Mouse (Mus musculus) right cerebral cortex, postnatal 36 days (tissue): ENCODE data around the gene Sucla2.
"Not testable (repeated sequence)": the region's sequence is repeated elsewhere in the genome, so short reads cannot be mapped to it uniquely, and the experiment has no call there.

ENCODE experiments used
- DNase-seq, 2 experiments: peaks; one replicate each; pipeline ENCODE4 v3.0.0; 2022; ENCODE audit warnings: low spot score in 2 of 2, mixed read lengths in 1 of 2

Sucla2 gene

DNA sequence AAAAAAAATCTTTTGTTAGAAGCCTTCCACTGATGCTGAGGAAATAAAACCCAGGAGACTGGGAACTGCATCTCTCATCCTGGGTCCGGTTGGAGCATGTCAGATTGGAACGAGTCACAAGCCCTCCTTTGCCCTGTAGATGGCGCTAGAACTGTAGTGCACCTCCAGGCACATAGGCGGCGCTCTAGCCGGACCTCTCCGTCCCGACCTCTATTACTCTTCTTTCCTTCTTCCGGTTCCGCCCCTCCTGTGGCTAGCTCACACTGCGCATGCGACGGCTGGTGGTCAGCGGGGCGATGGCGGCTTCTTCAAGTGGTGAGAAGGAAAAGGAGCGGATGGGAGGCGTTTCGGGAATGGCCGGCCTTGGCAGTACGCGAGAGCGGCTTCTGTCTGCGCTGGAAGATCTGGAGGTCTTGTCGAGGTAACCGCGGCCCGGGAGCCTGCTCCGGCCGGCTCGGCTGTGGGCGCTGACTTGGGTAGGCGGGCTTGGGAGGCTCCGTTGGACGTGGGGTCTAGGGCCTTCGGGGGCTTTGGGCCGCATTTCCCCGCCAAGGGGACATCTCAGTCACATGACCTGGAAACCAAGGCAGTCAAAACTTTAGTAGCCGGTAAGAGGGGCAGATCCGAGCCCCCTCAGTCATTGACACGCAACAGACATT lies 15.2 kb upstream of the Sucla2 start, which contains the start of gene Med4:
Gene Med4 (plus strand): TSS at position 261 of the 659 bp plus-strand sequence.
- peak; percentile 90 to 91 for DNase-seq

DNA sequence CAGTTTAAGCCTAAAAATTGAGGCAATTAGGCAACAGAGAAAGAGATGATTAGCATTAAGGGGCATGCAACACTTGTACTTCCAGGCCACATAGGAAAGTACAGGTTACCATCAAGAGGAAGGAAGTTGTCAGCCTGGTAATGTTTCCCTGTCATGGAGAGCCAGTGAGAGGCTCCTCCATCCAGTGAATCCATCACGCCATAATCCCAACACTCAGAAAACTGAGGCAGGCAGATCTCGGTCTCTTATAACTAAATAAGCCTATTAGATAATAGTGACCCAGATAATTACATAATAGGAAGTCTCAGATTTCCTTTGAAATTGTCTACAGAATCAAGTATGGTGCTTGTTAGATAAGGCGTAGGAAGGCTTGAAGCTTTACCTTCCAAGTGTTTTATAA lies 983 bp upstream of the Sucla2 start:
- no peak for DNase-seq

DNA sequence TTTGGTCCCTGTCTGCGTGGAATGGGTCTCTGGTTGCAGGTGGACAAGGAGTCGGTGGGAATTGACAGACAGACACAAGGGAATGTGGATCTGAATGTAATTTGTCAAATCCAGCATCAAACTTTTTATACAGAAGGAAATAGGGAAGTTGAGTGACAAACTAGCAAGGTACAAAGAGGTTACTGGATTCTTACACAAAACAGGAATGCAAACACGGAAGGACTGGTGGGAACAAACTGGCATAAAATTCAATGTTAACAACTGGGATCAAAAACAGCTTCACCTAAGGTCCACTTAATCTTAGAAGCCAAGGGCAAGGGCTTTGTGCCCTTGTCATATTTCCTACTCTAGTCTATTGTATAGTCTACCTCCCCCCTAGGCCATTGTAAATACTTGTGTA lies 3.5 kb downstream of the Sucla2 start:
- not testable (repeated sequence) for DNase-seq

DNA sequence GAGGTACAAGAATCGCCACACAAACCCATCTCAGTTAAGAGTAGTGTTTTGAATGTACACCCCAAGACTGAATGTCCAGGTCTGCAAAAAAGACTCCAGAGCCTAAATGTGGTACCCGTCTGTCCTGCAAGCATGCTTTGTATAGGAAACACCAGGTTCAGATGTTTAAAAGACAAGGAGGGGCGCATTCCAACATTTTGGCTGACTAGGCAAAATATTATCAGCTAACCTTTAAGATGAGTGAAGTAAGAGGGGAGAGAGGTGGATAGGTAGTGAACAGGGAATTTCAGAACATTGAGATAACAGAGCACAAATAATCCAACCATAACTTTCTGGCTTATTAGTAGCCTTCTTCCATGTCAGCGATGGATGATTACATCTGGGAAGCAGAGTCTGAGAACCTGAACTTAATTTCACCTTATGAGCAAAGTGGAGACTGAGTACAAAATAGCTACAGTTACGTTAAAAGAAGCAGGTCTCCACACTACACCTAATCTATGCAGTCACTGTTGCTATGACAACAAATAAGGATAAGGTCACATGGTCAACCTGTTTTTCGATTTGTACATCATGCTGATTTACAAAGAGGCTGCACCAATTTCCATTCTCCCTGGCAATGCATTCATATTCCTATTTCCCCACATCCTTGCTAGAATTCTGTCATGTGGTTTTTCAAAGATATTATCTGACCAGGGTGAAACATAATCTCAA lies 8.8 kb downstream of the Sucla2 start:
- DNase-seq = no peak

DNA sequence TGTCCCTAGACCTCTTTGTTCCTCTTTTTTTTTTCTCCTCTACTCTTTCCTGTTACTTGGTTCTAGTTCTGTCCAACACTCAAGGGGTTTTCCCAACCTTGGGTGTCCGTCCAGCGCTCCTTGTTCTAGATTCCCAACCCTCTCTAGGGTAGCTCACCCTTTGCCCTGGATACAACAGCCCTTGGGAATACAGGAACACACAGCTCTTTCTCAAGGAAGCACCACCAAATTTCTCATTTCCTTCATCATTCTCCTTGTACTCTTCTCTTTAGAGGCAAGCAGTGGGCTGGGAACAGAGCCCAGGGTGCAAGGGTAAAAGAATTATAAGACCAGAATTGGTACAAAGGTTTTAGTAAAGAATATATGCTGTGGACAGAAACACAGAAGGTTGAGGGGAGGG lies 10.5 kb downstream of the Sucla2 start:
- no peak for DNase-seq

DNA sequence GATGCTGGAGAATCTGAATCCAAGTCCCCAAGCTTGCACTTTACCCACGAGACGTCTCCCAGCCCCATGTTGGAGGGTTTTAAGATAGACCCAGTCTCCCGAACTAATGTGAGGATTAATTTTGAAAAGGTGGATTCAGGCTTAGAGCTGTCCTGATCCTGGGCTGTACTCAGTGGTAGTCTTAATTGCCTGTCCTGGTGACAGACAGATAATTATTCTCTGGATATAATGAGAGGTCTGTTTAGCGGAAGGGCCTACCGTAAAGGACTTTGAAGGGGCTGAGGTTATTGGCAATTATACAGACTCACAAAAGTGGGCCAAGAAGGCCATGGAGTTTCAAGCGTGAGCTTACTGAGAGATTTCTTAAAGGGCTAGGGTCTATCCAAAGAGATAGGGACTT lies 18.7 kb downstream of the Sucla2 start:
- DNase-seq = no peak

DNA sequence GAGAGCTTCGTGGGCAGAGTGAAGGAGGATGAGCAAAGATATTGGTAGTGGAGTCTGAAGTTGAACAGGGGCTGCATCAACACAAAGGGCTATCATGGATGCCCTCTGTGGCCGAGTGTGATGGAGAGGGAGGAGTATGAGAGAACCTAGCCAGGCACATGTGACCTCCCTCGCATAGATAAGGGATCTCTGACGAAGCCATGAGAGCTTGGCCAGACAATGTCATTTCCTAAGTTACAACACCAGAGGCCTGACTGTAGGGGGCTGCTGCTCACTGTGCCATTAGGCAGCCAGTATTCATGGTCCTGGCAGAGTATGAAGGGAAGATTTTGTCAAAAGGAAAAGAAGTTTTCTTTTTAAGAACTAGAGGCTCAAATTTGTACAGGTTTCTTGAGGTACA lies 21.9 kb downstream of the Sucla2 start:
- no peak for DNase-seq

DNA sequence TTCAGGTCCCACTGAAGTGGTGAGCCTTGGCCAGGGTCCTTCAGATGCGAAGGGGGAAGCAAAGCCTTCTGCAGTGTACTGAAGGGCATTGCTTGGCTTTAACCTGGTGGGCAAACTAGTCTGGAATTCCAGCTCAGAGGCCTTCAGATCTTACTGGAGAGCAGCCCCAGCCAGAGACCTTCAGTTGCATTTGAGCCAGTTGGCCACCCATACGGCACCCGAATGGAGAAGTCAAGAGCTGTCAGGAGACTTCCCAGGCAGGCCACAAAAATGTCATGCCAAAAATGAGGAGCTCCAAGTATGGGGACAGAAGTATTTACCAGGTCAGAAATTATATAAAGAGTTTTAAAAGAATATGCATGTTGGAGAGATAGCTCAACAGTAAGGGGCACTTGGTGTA lies 22.9 kb downstream of the Sucla2 start, which contains the start of gene Nudt15:
Gene Nudt15 (minus strand): TSS at position 192 of the 400 bp plus-strand sequence.
- DNase-seq = no peak

DNA sequence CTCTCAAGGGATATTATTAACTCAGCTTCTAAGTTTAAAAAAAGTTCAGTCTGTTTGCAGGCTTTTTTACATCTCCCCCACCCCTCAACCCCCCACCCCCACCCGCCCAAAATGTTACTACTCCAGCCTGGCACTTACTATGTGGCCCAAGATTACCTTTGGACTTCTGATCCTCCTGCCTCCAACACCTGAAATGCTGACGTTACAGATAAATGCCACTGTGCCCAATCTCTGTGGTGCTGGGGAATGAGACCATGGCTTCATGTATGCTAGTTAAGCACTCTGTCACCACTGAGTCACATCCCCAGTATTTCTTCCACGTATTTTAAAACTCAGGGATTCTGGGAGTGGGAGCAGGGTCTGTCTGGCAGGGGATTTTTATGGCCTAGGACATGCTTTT lies 25.2 kb downstream of the Sucla2 start:
- no peak for DNase-seq

DNA sequence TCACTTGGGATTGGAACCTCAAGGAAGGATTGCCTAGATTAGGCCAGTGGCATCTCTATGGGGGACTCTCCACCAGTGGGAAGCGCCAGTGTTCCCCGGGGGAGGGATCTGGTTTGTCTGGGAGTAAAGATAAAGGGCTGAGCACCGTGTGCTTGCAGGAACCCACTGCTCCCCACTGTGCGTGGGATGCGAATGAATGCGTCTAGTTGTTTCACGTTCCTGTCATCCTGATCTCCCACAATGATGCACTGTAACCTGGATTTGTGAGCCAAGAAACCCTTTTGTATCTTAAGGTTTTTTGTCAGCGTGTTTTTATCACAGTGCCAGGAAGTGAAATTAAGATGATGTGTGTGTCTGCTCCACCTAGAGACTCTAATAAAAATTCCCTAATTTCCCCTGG lies 25.6 kb downstream of the Sucla2 start:
- peak in 1 of 2 experiments; percentile 7 for DNase-seq

DNA sequence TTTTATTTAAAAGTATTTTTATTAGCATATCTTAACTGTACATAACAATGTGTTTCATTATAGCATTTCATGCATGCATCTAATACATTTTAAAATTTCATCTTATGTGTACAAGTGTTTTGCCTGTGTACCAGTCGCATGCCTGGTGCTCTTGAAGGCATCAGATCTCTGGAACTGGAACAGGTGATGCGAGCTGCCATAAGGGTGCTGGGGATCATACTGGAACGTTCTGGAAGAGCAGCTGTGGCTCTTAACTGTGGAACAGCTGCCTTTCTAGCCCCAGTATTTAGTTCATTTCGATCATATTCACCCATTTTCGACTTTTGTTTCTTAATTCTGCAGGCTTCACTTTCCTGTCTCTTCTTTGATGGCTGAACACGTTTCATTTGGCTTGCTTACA lies 26.0 kb downstream of the Sucla2 start:
- no peak for DNase-seq

DNA sequence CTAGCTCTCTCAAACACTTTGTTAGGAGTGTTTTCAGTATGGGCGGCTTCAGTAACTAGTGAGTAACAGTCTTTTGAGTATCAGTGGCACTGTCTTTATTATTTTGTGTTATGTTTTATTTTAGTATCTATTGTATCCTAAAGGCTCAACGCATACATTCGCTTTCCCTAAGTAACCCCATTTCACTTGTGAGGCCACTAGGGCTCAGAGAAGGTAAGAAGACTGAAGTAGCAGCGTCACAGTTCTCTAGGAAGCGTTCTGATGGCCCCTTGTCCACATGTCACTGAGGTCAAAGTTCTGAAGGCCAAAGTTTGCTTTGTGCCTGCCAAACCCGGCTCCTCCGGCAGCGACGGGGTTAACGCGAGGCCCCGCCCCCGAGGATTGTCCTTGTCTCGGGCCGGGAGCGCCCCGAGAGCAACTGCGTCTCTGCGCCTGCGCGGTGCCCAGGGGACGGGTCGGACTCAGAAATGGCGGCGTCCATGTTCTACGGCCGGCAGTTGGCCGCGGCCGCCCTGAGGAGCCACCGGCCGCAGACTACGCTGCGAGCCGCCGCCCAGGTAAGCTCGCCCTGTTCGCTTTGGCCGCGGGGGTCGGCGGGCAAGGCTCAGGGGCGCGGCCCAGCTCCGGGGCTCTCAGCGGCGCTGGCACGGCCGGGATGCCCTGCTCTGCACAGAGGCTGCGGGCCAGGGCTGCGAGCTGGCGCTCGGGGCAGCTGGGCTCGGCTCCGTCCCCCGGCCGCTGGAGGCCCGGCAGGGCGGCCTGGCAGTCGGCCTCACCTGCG lies 27.4 kb downstream of the Sucla2 start:
- DNase-seq = peak; percentile 87 to 90

DNA sequence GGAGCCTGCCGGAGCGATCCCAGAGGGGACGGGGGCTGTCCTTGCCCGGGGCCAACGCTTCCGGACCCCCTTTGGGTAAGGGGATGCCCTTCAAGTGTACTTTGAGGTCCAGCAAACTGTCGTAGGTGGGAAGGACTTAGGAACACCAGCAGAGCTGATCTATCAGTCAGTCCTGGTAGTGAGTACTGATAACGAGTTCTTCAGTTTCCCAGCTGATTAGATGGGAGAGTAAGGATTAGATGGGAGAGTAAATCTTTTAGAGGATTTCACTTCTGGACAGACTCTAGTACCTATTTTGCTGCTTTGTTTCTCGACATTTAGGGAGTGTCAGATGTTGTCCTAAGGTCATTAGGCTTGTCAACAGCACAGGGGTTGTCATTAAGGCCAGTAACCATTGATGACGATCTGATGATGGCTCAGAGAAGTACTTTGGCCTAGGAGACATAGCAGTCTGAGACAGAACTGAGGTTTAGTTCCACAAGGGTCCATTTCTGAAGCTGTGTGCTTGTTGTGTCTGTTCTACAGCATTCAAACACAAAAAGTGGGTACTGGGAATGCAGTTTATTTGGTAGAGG lies 28.1 kb downstream of the Sucla2 start:
- no peak for DNase-seq

DNA sequence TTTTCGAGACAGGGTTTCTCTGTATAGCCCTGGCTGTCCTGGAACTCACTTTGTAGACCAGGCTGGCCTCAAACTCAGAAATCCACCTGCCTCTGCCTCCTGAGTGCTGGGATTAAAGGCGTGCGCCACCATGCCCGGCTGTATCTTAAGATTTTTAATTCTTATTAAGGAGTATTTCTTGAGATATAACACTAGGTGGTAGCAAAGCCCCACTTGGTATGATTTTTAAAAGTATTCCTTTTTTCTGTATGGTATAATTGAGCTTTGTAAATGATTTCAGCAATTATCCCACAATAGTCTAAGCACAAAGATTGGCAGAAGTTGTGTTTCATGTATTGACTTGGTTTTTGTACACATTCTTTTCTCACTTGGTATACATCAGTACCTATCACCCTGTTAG lies 44.7 kb downstream of the Sucla2 start:
- DNase-seq = not testable (repeated sequence)

DNA sequence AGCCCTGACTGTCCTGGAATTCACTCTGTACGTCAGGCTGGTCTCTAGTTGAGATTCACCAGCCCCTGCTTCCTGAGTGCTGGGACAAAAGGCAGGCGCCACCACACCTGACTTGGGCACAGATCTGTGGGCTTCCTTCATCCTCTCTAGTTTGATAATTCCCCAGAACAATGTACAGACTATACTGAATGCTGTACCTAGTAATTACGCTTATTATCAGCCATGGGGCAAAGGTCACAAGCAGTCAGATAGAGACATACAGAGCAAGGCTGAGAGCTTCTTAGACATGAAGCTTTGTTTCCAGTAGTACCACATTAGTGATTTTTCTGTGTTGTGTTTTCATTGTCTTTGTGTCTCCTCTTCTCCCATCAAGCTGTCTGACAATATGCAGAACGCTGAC lies 46.0 kb downstream of the Sucla2 start:
- no peak for DNase-seq

DNA sequence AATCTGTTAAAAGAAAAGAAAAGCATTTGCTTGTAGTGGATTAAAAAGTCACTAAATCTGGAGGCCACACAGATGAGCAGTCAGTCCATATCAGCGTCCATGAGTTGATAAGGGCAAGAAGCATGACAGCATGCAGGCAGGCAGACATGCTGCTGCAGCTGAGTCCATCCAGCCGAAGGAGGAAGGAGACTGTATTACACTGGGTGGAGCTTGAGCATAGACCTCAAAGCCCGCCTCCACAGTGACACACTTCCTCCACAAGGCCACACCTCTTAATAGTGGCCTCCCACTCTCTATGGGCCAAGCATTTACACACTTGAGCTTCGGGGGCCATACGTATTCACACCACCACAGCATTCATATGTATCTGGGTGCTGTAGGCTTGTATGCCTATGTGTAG lies 48.9 kb downstream of the Sucla2 start:
- DNase-seq = no peak

DNA sequence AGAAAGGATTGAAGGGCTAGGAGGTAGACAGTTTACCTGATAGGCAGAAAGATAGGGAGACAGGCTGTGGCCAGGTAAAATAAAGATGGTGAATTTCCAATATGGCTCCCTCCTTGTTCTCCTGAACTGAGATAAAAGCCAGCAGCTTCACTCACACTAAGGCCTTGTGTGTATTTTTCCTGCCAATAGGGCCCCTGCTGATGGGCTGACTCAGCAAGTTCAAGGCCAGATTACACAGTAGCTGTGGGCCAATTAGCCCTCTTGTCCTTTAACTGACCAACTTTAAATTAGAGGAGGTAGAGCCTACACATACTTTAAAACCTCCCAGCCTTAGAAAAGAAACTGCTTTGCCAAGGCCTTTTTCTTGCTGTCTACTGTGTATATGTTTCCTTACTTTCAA lies 51.2 kb downstream of the Sucla2 start:
- no peak for DNase-seq

DNA sequence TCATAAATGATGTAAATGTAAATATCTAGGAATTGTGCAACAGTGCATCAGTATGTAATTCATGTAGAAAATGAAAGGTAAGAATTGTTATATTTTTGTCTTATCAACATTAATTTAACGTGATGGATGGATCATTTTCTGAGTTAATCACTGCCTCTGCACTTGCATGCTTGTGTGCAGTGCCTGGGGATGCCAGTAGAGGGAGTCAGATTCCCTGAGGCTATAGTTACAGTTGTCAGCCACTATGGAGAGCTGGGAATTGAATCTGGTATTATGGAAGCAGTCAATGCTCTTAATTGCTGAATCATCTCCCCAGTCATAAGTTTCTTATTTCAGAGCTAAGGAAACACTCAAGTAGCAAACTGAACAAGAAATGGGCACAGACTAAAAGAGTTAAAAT lies 63.0 kb downstream of the Sucla2 start:
- DNase-seq = no peak

DNA sequence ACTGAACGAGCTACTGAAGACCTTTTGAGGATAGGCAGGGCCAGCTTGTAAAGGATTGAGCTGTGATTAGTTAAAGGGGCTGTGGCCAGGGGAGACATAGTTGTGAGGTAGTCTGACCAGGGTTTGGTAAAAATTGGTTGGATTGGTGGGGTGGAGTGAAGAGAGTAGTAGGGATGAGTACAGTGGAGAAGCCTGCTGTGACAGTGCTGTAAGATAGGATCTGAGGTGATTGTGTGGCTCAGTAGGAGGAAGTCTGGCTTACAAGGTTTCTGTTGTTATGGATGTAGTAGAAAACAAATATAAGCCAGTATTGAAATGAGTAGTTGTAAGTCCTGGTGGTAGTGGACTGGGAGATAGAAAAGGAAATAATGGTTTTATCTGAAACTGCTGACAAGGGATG lies 67.0 kb downstream of the Sucla2 start:
- no peak for DNase-seq

DNA sequence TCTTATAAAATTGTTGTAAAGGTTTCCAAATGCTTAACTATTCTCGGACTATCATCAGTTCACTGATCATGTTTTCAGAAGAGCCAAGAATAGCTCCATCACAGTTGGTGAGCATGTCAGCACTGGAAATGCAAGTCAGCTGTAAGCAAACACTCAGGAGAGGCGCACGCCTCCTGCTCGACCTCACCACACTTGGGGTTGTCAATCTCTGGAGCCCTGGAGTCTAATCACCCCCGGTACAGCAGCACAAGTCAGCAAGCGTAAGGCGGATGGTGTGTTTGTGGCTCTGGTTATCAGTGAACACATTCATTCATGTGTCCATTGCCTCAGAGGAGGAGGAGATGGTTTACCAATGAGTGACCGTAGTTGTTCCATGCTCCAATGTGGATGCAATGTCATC lies 74.6 kb downstream of the Sucla2 start:
- no peak for DNase-seq

DNA sequence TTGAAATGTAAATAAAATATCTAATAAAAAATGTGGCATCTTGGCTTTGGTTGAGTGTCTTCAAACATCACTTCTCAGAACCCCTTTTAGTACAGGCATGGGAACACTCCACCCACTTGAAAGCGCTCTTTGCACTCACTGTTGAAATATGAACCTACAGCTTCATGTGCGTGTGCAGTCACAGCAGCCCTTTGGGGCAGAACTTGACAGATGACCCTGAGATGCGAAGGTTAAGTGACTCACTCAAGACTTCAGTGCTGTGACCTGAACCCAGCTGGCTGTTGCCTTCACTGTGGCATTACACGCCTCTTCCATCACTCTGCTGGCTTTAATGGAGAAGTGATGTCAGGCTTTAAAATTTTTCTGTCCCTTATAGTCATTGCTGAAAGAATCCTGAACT lies 82.6 kb downstream of the Sucla2 start:
- DNase-seq = no peak
